Mouse (Mus musculus) hindbrain, embryonic 11.5 days (tissue): Measurements from ENCODE around the gene Pold2. TPM values are rescaled to one million over a fixed set of nuclear protein-coding genes. Genes with fewer than 3 reads are reported as not detected.
A peak's percentile ranks its signal among the peaks of the same experiment; 100 is the strongest.
"Not testable (repeated sequence)": the region's sequence is repeated elsewhere in the genome, so short reads cannot be mapped to it uniquely, and the experiment has no call there.

Experiments used
- ATAC-seq: fragments of 200-750 bp; cut with Nextera tagmentation; 2 replicates; pipeline ENCODE4 v1.8.0; 2017; ENCODE audit warnings: mild to moderate bottlenecking, moderate TSS enrichment, moderate library complexity; ENCODE audit not compliant: low FRiP score
- DNase-seq: peaks from one replicate; pipeline ENCODE4 v3.0.0-alpha.2; 2015; ENCODE audit warnings: low spot score
- H3K27ac ChIP-seq: fragments of 300-500 bp; sonication (generic); 2 replicates; pipeline ENCODE4 v1.5.1; 2014; ENCODE audit warnings: mild to moderate bottlenecking, low read depth, low read length
- H3K27me3 ChIP-seq: fragments of 300-500 bp; sonication (generic); 2 replicates; pipeline ENCODE4 v1.6.1; 2014; ENCODE audit warnings: mild to moderate bottlenecking, low read length, moderate library complexity, mixed read lengths; ENCODE audit not compliant: control insufficient read depth, insufficient read depth
- H3K36me3 ChIP-seq: fragments of 300-500 bp; sonication (generic); 2 replicates; pipeline ENCODE4 v1.6.1; 2014; ENCODE audit warnings: mild to moderate bottlenecking, low read length, moderate library complexity, mixed read lengths; ENCODE audit not compliant: control insufficient read depth, insufficient read depth
- H3K4me1 ChIP-seq: fragments of 300-500 bp; sonication (generic); replicated peaks from 2 replicates; pipeline ENCODE4 v1.6.1; 2014; ENCODE audit warnings: low read length, mixed read lengths; ENCODE audit not compliant: control insufficient read depth, insufficient read depth
- H3K4me2 ChIP-seq: fragments of 300-500 bp; sonication (generic); replicated peaks from 2 replicates; pipeline ENCODE4 v1.6.1; 2014; ENCODE audit warnings: mild to moderate bottlenecking, low read depth, low read length
- H3K4me3 ChIP-seq: fragments of 300-500 bp; sonication (generic); 2 replicates; pipeline ENCODE4 v1.5.1; 2014; ENCODE audit warnings: low read depth, low read length
- H3K9ac ChIP-seq: fragments of 300-500 bp; sonication (generic); 2 replicates; pipeline ENCODE4 v1.6.1; 2014; ENCODE audit warnings: low read depth, low read length
- H3K9me3 ChIP-seq: fragments of 300-500 bp; sonication (generic); 2 replicates; pipeline ENCODE4 v1.6.1; 2016; ENCODE audit warnings: low read length; ENCODE audit not compliant: control insufficient read depth
- WGBS: fragments of 180-500 bp; shearing (Covaris S2); extraction: QIAGEN DNeasy Blood & Tissue Kit; methylation state at CpG from one replicate; pipeline ENCODE4 v1.1.7; 2014; 5-methylcytosine and 5-hydroxymethylcytosine counted together
- polyA plus RNA-seq: library from polyadenylated mRNA; unstranded; fragments of >200 nt; fragmentation: Nextera tagmentation; extraction: Ambion mirVana; gene quantifications from 2 replicates; pipeline ENCODE4 v1.2.1, GENCODE M21; 2014

Gene Pold2
- polyA plus RNA-seq, 1 experiment from 2014 or later: 78.4 TPM

GRCm38 (mm10) chr11:5892810-5893368 is 14.8 kb upstream of the Pold2 start:
- no peak for ATAC-seq
- no peak overlapping the region for H3K4me3 ChIP-seq
- 47% methylated on average over 4 of the region's 4 CpGs for WGBS

GRCm38 (mm10) chr11:5892151-5892591 is 14.1 kb upstream of the Pold2 start:
- H3K9ac ChIP-seq: no peak overlapping the region
- no peaks in the 10 kb centered on the region for H3K9me3 ChIP-seq
- no peaks in the 10 kb centered on the region for H3K27me3 ChIP-seq
- H3K27ac ChIP-seq: no peak overlapping the region
- H3K4me2 ChIP-seq: no peak overlapping the region
- DNase-seq (no peak), ATAC-seq (0 out of 2 replicates have a peak, but pooled peaks have one; percentile 33)
- peaks cover 1% of the 10 kb centered on the region; the same call in 1 of the 2 replicates for H3K4me1 ChIP-seq
- 46% methylated on average over 8 of the region's 8 CpGs for WGBS
- no peak overlapping the region for H3K4me3 ChIP-seq
- H3K36me3 ChIP-seq: no peaks in the 10 kb centered on the region

More at GRCm38 (mm10) chr11:5892810-5893368, 14.8 kb upstream of the Pold2 start:
- H3K27ac ChIP-seq: no peak overlapping the region
- peaks cover 5% of the 10 kb centered on the region for H3K4me1 ChIP-seq
- H3K36me3 ChIP-seq: no peaks in the 10 kb centered on the region
- H3K4me2 ChIP-seq: no peak overlapping the region
- no peaks in the 10 kb centered on the region for H3K9me3 ChIP-seq
- H3K27me3 ChIP-seq: no peaks in the 10 kb centered on the region
- DNase-seq: no peak
- no peak overlapping the region for H3K9ac ChIP-seq

- not testable (repeated sequence) for H3K9me3 ChIP-seq, DNase-seq, H3K4me3 ChIP-seq, ATAC-seq, H3K9ac ChIP-seq, H3K27ac ChIP-seq, H3K4me1 ChIP-seq, H3K4me2 ChIP-seq, H3K36me3 ChIP-seq, H3K27me3 ChIP-seq
- WGBS: 71% methylated on average over 4 of the region's 5 CpGs
These were observed 10.5 kb upstream of the Pold2 start for GRCm38 (mm10) chr11:5888563-5888962.

GRCm38 (mm10) chr11:5887250-5887649 is 9.2 kb upstream of the Pold2 start:
- peak; percentile 67 for ATAC-seq
- WGBS: 15% methylated on average over 5 of the region's 5 CpGs
- peak; percentile 40 for DNase-seq
- Histone ChIP-seq H3K4me2 (no peak overlapping the region), H3K4me1 (no peaks in the 10 kb centered on the region; the same call in 1 of the 2 replicates), H3K36me3 (no peaks in the 10 kb centered on the region), H3K27ac (no peak overlapping the region), H3K27me3 (no peaks in the 10 kb centered on the region), H3K9ac (no peak overlapping the region), H3K4me3 (no peak overlapping the region), H3K9me3 (no peaks in the 10 kb centered on the region)

GRCm38 (mm10) chr11:5886187-5886586 is 8.1 kb upstream of the Pold2 start:
- no peak overlapping the region for H3K4me3 ChIP-seq
- WGBS: 19% methylated on average over 9 of the region's 9 CpGs
- H3K9ac ChIP-seq: no peak overlapping the region
- H3K4me2 ChIP-seq: no peak overlapping the region
- ATAC-seq (peak; percentile 27; the same call in 1 of the 2 replicates), DNase-seq (peak; percentile 85)
- no peaks in the 10 kb centered on the region for H3K36me3 ChIP-seq
- no peaks in the 10 kb centered on the region; the same call in 1 of the 2 replicates for H3K4me1 ChIP-seq
- H3K9me3 ChIP-seq: no peaks in the 10 kb centered on the region
- no peak overlapping the region for H3K27ac ChIP-seq
- no peaks in the 10 kb centered on the region for H3K27me3 ChIP-seq

GRCm38 (mm10) chr11:5882518-5882917 is 4.4 kb upstream of the Pold2 start:
- H3K9me3 ChIP-seq: no peaks in the 10 kb centered on the region

GRCm38 (mm10) chr11:5879905-5880304 is 1.8 kb upstream of the Pold2 start:
- ATAC-seq (no peak), DNase-seq (peak; percentile 79)
- H3K27me3 ChIP-seq: no peaks in the 10 kb centered on the region
- no peaks in the 10 kb centered on the region for H3K9me3 ChIP-seq
- H3K4me2 ChIP-seq: no peak overlapping the region
- peaks cover 6% of the 10 kb centered on the region for H3K4me1 ChIP-seq
- WGBS: 50% methylated on average over 5 of the region's 5 CpGs
- H3K36me3 ChIP-seq: no peaks in the 10 kb centered on the region
- no peak overlapping the region for H3K9ac ChIP-seq
- no peak overlapping the region for H3K4me3 ChIP-seq
- H3K27ac ChIP-seq: no peak overlapping the region

More at GRCm38 (mm10) chr11:5882518-5882917, 4.4 kb upstream of the Pold2 start:
- H3K4me1 ChIP-seq: peaks cover under 1% of the 10 kb centered on the region
- WGBS: 79% methylated on average over 8 of the region's 8 CpGs
- H3K4me2 ChIP-seq: no peak overlapping the region
- no peak for DNase-seq
- H3K9ac ChIP-seq: no peak overlapping the region
- H3K27ac ChIP-seq: no peak overlapping the region
- no peaks in the 10 kb centered on the region for H3K36me3 ChIP-seq
- ATAC-seq: no peak
- H3K27me3 ChIP-seq: no peaks in the 10 kb centered on the region
- H3K4me3 ChIP-seq: no peak overlapping the region

- DNase-seq (no peak), ATAC-seq (no peak)
- Histone ChIP-seq H3K4me1 (peaks cover 6% of the 10 kb centered on the region), H3K4me3 (peak overlapping the region; percentile 60), H3K27ac (peak overlapping the region; percentile 82), H3K27me3 (no peaks in the 10 kb centered on the region), H3K36me3 (no peaks in the 10 kb centered on the region), H3K9me3 (no peaks in the 10 kb centered on the region), H3K9ac (peak overlapping the region; percentile 63), H3K4me2 (peak overlapping the region; percentile 55)
- WGBS: 55% methylated on average over 8 of the region's 8 CpGs
These were observed 569 bp upstream of the Pold2 start for GRCm38 (mm10) chr11:5878661-5879060.

- DNase-seq (no peak), ATAC-seq (no peak)
- peak overlapping the region; percentile 60 for H3K4me3 ChIP-seq
- no peak overlapping the region for H3K27ac ChIP-seq
- no peaks in the 10 kb centered on the region for H3K9me3 ChIP-seq
- no peaks in the 10 kb centered on the region for H3K27me3 ChIP-seq
- peak overlapping the region; percentile 67 for H3K4me2 ChIP-seq
- WGBS: 4% methylated on average over 5 of the region's 5 CpGs
- H3K4me1 ChIP-seq: peaks cover 6% of the 10 kb centered on the region
- H3K36me3 ChIP-seq: no peaks in the 10 kb centered on the region; the same call in 1 of the 2 replicates
- H3K9ac ChIP-seq: peak overlapping the region; percentile 64; the same call in 1 of the 2 replicates
These were observed 671 bp downstream of the Pold2 start for GRCm38 (mm10) chr11:5877421-5877820.
